Mouse (Mus musculus): ENCODE results near the gene Gm14419. TPM values are rescaled to one million over a fixed set of nuclear protein-coding genes. Genes with fewer than 3 reads are reported as not detected.

The Gm14419 gene
- 1 to 10 TPM; 1.0 to 2.6 TPM for polyA plus RNA-seq (2017; shearing (Covaris generic))

DNA sequence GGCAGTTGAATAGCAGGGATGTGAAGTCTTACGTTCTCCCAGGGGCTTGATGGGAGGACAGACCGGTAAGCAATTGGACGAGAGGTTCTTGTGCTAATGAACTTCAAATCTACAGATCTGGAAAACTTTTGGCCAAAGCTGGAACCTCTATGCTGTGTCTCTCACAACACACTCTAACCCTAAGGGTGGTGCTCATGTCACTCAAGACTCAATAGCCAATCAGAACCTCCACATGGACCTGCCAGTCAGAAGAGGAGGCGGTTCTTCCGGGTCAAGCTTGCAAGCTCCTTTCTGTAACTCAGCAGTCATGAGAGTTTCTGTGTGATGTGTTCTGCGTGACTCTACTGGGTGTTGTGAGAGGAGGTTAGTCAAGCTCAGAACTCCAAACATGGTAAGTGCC is at the start of gene Gm14419:
Gm14419 (plus strand) TSS at position 301 of the 400 bp plus-strand sequence.

Other genes with a start within 250 kb of the Gm14419 start
- gene Gm14295, start 202.3 kb upstream of the Gm14419 start, polyA plus RNA-seq (2017; shearing (Covaris generic)) = 1 to 10 TPM; 5.7 to 6.9 TPM
- not detected for gene Gm14408, start 169.8 kb upstream of the Gm14419 start, polyA plus RNA-seq (2017; shearing (Covaris generic))
- gene Gm14296, start 73.1 kb upstream of the Gm14419 start, polyA plus RNA-seq (2017; shearing (Covaris generic)) = 1 to 10 TPM; 3.5 to 3.9 TPM
- gene Gm14401, start 73.4 kb downstream of the Gm14419 start, polyA plus RNA-seq (2017; shearing (Covaris generic)) = under 1 TPM in 1 of 2 experiments, not detected in 1; 0.58 TPM
- gene Gm14410, start 205.5 kb downstream of the Gm14419 start, polyA plus RNA-seq (2017; shearing (Covaris generic)) = 10 to 100 TPM in 1 of 2 experiments, 1 to 10 TPM in 1; 5.9 to 14.5 TPM